Mouse (Mus musculus): Measurements from ENCODE around the gene Apoe.

DNA sequence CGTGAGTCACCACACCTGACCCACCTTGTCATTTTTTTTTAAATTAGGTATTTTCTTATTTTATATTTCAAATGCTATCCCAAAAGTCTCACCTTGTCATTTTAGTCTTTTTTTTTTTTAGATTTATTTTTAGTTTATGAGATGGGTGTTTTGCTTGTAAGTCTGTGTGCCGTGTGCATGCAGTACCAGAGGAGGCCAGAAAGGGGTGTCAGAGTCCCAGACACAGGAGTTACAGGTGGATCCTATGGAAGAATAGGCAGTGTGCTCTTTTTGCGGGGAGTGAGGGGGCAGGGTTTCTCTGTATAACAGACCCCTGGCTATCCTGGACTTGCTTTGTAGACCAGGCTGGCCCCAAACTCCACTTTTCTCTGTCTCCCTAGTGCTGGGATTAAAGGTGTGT, 39.8 kb upstream of the Apoe start:
- no peak for TF ChIP-seq ZNF384 (IDR thresholded peaks at IDR 0.05; ENCODE audit: low read depth, low read length)
- no peak for TF ChIP-seq CHD2 (IDR thresholded peaks at IDR 0.05; ENCODE audit: low read depth, low read length)
- no peak for TF ChIP-seq ZC3H11A (IDR thresholded peaks at IDR 0.05; ENCODE audit: borderline replicate concordance, low read depth, low read length)
- no peak for TF ChIP-seq HCFC1 (IDR thresholded peaks at IDR 0.05; ENCODE audit: borderline replicate concordance, insufficient read depth, low read length)
- no peak for TF ChIP-seq MAFK (IDR thresholded peaks at IDR 0.05; ENCODE audit: insufficient read depth, low read depth, low read length)
